ENCODE assay signal across 7 mouse cellular contexts in the genomic region with DNA sequence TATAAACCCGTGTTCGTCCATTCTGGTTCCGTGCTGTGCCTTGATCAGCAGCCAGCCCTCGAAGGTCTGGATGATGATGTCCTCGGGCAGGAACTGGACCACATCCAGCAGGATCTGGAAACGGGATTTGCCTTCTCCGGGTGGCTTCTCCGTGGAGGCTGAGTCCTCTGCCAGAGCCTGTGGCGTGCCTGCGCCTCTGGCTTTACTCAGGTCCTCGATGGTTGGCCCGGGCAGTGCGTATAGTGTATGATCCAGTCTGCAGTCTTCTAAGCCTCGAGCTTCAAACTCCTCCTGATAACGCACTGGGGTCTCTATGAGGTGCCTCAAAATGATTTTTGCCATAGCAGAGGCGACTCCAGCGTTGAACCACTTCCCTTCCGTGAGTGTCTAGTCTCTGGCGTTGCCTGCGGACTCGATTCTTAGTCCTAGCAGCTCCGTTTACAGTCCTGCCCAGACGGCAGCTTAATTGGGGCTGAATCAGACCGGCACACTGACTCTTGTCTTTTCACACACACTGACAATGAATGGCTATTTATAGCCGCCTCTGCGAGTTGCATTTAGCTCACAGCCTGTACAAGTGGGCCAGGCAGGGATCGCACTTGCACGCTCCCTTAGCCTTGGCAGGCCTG. TPM values are rescaled to one million over a fixed set of nuclear protein-coding genes. Genes with fewer than 3 reads are reported as not detected.
A peak's percentile ranks its signal among the peaks of the same experiment; 100 is the strongest.
DNase-seq lines count a peak whose midpoint lies in the region; ATAC-seq and TF ChIP-seq lines count a peak whose summit lies in the region.

A gene (minus strand): TSS at position 526 of the 629 bp plus-strand sequence.

- TF ChIP-seq POLR2A in myocyte (IDR thresholded peaks at IDR 0.05; ENCODE audit: insufficient read length, low read depth), result no peak

- 32% methylated on average over 28 of the region's 28 CpGs for WGBS in forebrain, embryonic 15.5 days

- DNase-seq in adrenal gland, adult 18-20 months (ENCODE audit: low spot score in 2 of 2), result peak; percentile 5 to 24
- DNase-seq in cerebellum, adult 11 months, result peak; percentile 53
- peak; percentile 37 to 51 for DNase-seq in heart, postnatal 36 days
- DNase-seq in natural killer cell, adult 2 months (ENCODE audit: low spot score in 2 of 2), result no peak
- no peak for DNase-seq in kidney, postnatal 4 days

- no peaks in the 10 kb centered on the region for H3K9me3 ChIP-seq in forebrain, embryonic 15.5 days

- no peaks in the 10 kb centered on the region for H3K27me3 ChIP-seq in forebrain, embryonic 15.5 days
- H3K27me3 ChIP-seq in myocyte (ENCODE audit: control insufficient read depth, insufficient read depth, insufficient read length), result no peaks in the 10 kb centered on the region

- H3K4me1 ChIP-seq in forebrain, embryonic 15.5 days, result peaks cover 17% of the 10 kb centered on the region

- intact Hi-C loops in heart, postnatal 36 days (cut with DNase I), result no loop called here

- H3ac ChIP-seq in myocyte (ENCODE audit: control insufficient read depth, insufficient read length), result no peak within 1 kb of the TSS

- H3K4me2 ChIP-seq in forebrain, embryonic 15.5 days (replicated peaks), result peak within 1 kb of the TSS; percentile 33
- H3K4me2 ChIP-seq in myocyte (ENCODE audit: low read depth), result peak within 1 kb of the TSS; percentile 75

- H3K9ac ChIP-seq in forebrain, embryonic 15.5 days (replicated peaks), result 0 out of 2 replicates have a peak within 1 kb of the TSS, but pooled peaks have one; percentile 17

- H3K27ac ChIP-seq in forebrain, embryonic 15.5 days (replicated peaks), result 0 out of 2 replicates have a peak within 1 kb of the TSS, but pooled peaks have one; percentile 10

- ATAC-seq in forebrain, embryonic 15.5 days (replicated peaks), result peak; percentile 90

- no peaks in the 10 kb centered on the region for H3K79me2 ChIP-seq in myocyte (ENCODE audit: control insufficient read depth, insufficient read depth)

- peak within 1 kb of the TSS; percentile 9; the same call in 1 of the 2 replicates for H3K4me3 ChIP-seq in forebrain, embryonic 15.5 days
- peak within 1 kb of the TSS; percentile 20 for H3K4me3 ChIP-seq in myocyte

- no peaks in the 10 kb centered on the region for H3K36me3 ChIP-seq in forebrain, embryonic 15.5 days
- H3K36me3 ChIP-seq in myocyte (ENCODE audit: control insufficient read depth, insufficient read depth), result no peaks in the 10 kb centered on the region

TF ChIP-seq in myocyte, 11 proteins besides CTCF, POLR2A, EP300 and RAD21:
- TF ChIP-seq POLR2AphosphoS2 (IDR thresholded peaks at IDR 0.05; ENCODE audit: insufficient read length, low read depth), result no peak
- TF ChIP-seq CEBPB (IDR thresholded peaks at IDR 0.05; ENCODE audit: insufficient read depth, poor library complexity, severe bottlenecking), result no peak
- TF ChIP-seq E2F4 (IDR thresholded peaks at IDR 0.05; ENCODE audit: insufficient read depth), result no peak
- TF ChIP-seq MAX (IDR thresholded peaks at IDR 0.05; ENCODE audit: low read depth), result no peak
- TF ChIP-seq REST (IDR thresholded peaks at IDR 0.05; ENCODE audit: insufficient read depth, insufficient read length), result no peak
- no peak for TF ChIP-seq TCF12 (IDR thresholded peaks at IDR 0.05; ENCODE audit: insufficient read depth, poor library complexity, severe bottlenecking)
- TF ChIP-seq TCF3 (IDR thresholded peaks at IDR 0.05; ENCODE audit: insufficient read length, low read depth), result no peak
- no peak for TF ChIP-seq MYOD1 (IDR thresholded peaks at IDR 0.05; ENCODE audit: control insufficient read depth in 1 of 3, insufficient read length in 2 of 3, low read depth in 2 of 3)
- no peak for TF ChIP-seq MYOG (IDR thresholded peaks at IDR 0.05; ENCODE audit: control insufficient read depth in 1 of 3, insufficient read depth in 1 of 3, insufficient read length in 2 of 3, low read depth in 2 of 3)
- TF ChIP-seq SRF (IDR thresholded peaks at IDR 0.05; ENCODE audit: control insufficient read depth, insufficient read length, low read depth), result no peak
- TF ChIP-seq USF1 (IDR thresholded peaks at IDR 0.05; ENCODE audit: low read depth), result no peak

RNA-seq across cellular contexts. Expression of the gene that starts here (rescaled TPM):
- not detected for total RNA-seq in adrenal gland, adult 18-20 months (2021)
- polyA plus RNA-seq in forebrain, embryonic 15.5 days (2015; fragmentation: Nextera tagmentation; extraction: Ambion mirVana), result 1.1 and 1.2 TPM in 2 replicates
- total RNA-seq in heart, postnatal 36 days (2021), result 10 to 100 TPM; 13.8 to 15.2 TPM
- 13.3 TPM for polyA plus RNA-seq in myocyte (2012; fragmentation: generic; extraction: Trizol)

Comparison
In these comparisons a context has a peak if more than half of its experiments do, and no peak if none do; other contexts are left out.
1. RNA of the gene that starts here (total RNA-seq): 13.8 to 15.2 TPM in heart, postnatal 36 days; not detected in adrenal gland, adult 18-20 months; every median in the first group is over 10 times any median in the second.
2. Peak in DNase-seq in adrenal gland, adult 18-20 months; RNA of the gene not detected or under 1 TPM.
3. DNase-seq: peak in cerebellum, adult 11 months (single experiment) and heart, postnatal 36 days (2 of 2); none in natural killer cell, adult 2 months (0 of 2) and kidney, postnatal 4 days (0 of 2).